Mouse (Mus musculus): ENCODE data around the gene E130208F15Rik. TPM values are rescaled to one million over a fixed set of nuclear protein-coding genes. Genes with fewer than 3 reads are reported as not detected.

The E130208F15Rik gene
- polyA plus RNA-seq, 3 experiments from 2014 or later = not detected

DNA sequence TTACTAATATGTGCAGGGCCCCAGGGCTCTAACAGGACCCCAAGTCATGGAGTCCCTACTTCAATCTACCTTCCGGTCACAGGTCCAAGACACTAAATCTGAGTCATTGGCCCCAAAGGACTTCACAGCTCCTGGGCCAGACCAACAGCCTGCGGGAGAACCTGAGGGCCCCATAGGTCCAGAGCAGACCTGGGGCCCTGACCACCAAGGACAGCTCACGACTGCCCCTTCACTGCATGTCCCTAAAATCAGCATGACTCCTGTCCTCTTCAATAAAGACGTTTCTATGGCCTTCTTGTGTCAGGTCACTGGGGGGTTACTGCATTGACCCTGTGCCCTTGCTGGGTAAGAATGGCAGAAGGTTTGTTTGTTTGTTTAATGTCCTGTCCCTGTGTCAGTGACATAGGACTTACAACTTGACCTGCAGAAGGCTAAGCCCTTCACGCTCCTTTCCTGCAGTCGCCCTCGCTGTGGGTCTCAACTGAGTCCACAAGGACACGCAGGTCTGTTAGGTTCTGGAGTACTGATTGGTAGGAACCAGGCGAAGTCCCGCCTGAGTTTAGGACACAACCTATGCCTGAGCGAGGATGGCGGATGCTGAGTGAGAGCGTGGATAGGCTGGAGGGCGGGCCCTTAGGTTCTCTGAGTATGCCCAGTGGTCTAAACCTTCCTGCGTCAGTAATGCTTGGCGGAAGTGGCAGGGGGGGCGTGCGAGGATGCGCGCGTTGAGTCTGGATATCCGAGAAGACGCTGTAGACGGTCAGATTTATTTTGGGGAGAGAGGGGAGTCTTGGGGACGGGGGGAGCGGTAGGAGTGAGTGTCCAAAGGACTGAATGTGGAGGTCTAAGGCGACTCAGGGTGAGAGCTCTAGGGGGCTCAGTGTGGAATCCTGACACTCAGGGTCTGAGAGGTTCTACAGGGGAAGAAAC is 13.2 kb upstream of the E130208F15Rik start, which contains the start of gene Alkbh6:
Alkbh6 (plus strand) TSS at position 642 of the 930 bp plus-strand sequence.
- ATAC-seq = peak; percentile 100

DNA sequence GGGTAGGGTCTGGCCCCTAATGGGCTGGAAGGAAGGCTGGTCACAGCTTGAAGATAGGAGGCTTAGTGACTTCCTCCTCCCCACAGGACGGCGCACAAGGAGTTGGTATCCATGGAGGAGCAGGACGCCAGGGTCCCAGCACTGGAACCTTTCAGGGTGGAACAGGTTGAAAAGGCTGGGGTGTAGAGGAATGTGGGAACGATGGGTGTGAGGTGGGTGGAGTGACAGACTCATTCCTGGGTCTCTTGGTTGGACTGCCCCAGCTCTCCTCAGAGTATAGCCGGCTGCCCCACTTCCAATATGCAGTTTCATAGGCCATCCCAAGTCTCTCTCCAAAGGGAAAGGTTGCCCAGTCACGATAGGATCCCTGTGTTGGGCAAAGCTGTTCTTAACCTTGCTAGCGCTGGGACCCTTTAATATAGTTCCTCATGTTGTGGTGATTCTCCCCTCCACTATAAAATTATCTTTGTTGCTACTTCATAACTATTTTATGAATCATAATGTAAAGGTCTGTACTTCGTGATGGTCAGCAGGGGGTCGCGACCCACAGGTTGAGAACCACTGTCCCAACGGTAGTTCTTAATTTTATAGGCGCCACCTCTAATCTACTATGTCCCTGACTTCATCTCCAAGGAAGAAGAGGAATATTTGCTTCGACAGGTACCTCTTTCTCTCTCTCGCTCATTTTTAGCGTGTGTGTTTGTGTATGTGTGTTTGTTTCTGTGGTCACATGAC is 12.0 kb upstream of the E130208F15Rik start:
- ATAC-seq = no peak

GRCm38 (mm10) chr7:30310136-30310535 is 11.4 kb upstream of the E130208F15Rik start:
- no peak for ATAC-seq

DNA sequence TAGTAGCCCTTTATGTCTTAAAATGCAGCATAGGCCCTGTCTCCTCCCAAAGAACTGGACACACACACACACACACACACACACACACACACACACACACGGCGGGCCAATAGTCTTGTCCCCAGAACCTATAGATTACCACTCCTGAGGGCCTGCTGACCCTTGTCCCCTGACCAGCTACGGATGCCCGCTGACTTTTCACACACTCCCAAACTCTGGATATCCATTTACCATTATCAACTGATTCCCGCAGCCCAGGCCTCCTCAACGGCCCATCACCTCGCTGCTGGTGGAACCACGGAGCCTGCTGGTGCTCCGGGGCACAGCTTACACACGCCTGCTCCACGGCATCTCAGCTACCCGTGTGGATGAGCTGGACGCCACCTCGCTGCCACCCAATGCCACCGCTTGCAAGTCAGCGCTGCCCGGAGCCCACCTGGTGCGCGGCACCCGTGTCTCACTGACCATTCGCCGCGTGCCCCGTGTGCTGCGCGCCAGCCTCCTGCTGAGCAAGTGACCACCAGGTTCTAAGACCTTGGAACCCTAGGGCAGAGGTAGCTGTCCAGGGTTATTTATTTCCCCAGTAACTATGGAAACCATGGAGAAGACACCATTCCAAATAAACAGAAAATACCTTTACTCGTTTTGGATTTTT is 7.7 kb upstream of the E130208F15Rik start:
- no peak for ATAC-seq

GRCm38 (mm10) chr7:30314721-30315155 is 6.8 kb upstream of the E130208F15Rik start, which contains the start of gene Syne4:
TSS of gene Syne4 (plus strand) at chr7:30314807.
- no peak for ATAC-seq

- no peak for ATAC-seq
These were observed 5.7 kb upstream of the E130208F15Rik start for GRCm38 (mm10) chr7:30315559-30316529.

DNA sequence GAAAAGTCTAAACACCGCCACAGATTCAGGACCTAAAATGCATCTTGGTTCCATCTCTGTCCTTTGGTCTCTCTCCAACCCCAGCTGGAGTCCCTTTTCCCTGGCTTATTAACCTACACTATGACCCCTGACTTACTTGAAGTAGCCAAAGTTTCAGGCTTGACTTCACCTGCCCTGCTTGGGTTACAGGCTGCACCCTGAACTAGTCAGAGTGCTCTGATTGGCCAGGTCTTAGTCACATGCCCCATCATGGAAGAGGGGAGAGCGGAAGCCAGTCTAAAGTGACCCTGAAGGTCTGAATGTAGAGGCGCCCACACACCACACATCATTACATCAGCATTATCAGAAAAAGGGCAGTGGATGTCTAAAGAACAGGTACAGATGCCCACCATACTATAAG is 3.4 kb upstream of the E130208F15Rik start:
- ATAC-seq = no peak

- no peak for ATAC-seq
These were observed 594 bp upstream of the E130208F15Rik start for GRCm38 (mm10) chr7:30320946-30321345.

DNA sequence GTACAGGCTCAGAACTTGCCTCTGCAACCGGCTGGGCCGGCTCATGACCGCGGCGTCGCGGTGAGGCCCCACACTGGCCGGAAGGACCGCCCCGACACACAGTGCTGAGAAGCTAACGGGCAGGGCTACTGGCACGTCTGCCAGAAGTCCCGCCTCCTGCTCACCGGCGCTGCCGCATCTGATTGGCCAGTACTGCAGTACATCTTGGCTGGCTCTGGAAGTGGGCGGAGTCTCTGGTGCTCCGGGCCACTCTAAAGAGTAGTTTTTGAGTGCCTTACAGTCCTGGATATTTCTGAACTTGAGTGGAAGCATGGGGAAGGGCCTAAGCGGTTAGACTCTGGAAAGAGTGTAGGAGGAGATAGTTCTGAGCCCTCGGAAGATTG is 736 bp downstream of the E130208F15Rik start:
- peak; percentile 74 for ATAC-seq

- ATAC-seq = peak; percentile 64
These were observed 1.3 kb downstream of the E130208F15Rik start for GRCm38 (mm10) chr7:30322865-30323264.

DNA sequence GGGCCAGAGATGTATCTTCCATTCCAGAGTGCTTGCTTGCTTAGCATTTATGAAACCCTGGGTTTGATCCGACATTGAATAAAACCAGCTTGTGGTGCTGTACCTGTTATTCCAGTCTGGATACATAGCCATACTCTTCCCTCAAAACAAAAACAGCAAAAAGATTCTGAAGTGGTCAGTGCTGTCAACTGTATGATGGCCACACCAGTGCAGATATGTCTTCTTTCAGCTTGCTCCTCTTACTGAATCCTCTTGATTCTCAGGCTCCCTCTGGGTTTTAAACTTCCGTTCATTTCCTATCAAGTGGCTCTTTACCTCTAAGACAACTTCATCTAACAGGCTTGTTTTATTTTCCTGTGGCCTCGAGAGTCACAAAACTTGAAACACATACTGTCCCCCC is 2.3 kb downstream of the E130208F15Rik start, which contains the start of gene Sdhaf1:
Sdhaf1 (minus strand) TSS at position 101 of the 400 bp plus-strand sequence.
- ATAC-seq = no peak

GRCm38 (mm10) chr7:30324300-30324944 is 2.9 kb downstream of the E130208F15Rik start:
- ATAC-seq = no peak

DNA sequence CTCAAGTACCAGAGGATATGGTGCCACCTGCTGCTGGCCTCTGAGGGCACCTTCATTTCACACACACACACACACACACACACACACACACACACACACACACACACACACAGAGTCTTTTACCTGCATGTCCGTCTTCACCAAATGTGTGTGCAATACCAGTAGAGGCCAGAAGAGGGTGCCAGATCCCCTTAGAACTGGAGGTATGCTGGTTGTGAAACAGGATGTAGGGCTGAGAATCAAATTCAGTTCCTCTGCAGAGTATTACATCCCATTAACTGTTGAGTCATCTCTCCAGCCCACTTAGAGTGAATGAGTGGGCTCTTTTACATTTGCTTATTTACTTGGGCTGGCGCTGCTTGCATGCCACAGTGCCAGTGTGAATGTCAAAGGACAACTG is 3.8 kb downstream of the E130208F15Rik start:
- no peak for ATAC-seq

DNA sequence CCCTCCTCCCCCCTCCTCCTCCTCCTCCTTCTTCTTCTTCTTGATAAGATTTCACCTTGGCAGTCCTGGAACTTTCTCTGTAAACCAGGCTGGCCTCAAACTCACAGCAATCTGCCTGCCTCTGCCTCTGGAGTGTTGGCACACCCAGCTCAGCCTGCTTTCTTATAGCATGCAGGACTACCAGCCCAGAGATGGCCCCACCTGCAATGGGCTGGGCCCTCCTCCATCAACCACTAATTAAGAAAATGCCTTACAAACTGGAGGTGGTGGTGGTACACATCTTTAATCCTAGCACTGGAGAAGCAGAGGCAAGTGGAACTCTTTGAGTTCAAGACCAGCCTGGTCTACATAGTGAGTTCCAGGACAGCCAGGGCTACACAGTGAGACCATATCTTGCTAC is 4.9 kb downstream of the E130208F15Rik start:
- no peak for ATAC-seq

DNA sequence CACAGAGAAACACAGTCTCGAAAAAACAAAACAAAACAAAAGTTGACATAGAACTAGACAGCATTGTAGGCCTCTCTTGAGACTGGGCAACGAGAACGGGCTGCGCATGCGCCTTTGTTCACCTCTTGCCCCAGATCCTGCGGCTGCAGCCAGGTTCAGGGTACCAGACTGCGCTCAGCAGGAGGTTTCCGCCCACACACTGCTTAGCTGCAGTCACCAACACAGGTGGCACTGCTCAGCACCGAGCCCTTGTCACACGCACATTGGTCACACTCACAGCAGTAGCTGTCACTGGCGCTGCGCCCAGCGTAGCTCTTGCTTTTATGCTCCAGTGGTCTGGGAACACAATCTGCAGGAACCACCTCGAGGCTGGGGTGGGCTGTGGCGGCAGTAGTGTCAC is 5.6 kb downstream of the E130208F15Rik start:
- ATAC-seq = peak; percentile 26

DNA sequence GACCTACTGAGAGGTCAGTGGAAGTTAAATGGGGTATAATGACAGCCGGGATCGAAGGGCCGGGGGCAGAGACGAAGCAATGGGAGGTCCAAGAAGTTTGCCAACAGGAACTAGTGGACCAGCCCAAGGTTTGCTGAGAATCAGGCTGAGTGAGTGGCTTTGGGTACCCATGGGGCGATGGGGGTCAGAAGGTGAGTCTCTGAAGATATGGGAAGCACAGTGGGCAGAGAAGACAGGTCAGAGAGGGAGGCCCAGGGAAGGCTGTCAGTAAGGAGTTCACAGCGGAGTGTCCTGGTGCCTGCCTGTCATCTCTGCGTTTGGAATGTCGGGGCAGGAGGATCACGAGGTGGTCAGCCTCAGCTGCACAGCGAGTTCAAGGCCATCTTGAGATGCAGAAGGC is 6.8 kb downstream of the E130208F15Rik start:
- no peak for ATAC-seq

GRCm38 (mm10) chr7:30331887-30332286 is 10.3 kb downstream of the E130208F15Rik start:
- peak; percentile 90 for ATAC-seq

GRCm38 (mm10) chr7:30332622-30333259 is 11.2 kb downstream of the E130208F15Rik start:
- no peak for ATAC-seq

DNA sequence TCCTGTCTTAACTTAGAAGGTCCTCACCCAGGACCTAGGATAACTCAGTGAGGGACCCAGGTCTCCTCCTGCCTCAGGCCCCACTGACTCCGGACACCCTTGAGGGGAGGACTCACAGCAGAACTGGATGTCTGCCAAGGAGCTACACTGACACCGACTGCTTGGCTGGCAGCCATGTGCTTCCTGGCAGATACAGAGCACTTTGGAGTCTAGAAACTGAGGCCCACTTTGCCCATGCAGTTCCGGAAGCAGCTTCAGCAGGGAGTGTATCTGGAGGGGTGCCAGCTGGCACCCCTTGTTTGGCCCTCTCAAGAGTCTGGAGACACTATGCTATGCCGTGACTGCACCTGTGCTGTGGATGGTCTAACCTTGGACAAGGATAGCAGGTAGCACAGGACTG is 11.9 kb downstream of the E130208F15Rik start:
- no peak for ATAC-seq

GRCm38 (mm10) chr7:30334563-30334962 is 13.0 kb downstream of the E130208F15Rik start:
- no peak for ATAC-seq

Data from inflammation-experienced regulatory T-cells, adult 6 months (primary cell).